Mouse (Mus musculus): ENCODE measurements around the gene Sun2. TPM values are rescaled to one million over a fixed set of nuclear protein-coding genes. Genes with fewer than 3 reads are reported as not detected.

Sun2 gene
- polyA plus RNA-seq, 1 experiment from 2014 or later = 8.6 TPM

GRCm38 (mm10) chr15:79740739-79741138 lies 1.6 kb downstream of the Sun2 start:
- Histone ChIP-seq H3K27ac (ENCODE audit: low read depth) (no peak overlapping the region), H3K4me3 (ENCODE audit: low read depth, low read length) (peak overlapping the region; percentile 98), H3K9me3 (ENCODE audit: low read depth, low read length) (no peaks in the 10 kb centered on the region), H3K27me3 (ENCODE audit: insufficient read depth, low read length) (no peaks in the 10 kb centered on the region), H3K4me2 (peak overlapping the region; percentile 75), H3K4me1 (ENCODE audit: insufficient read depth) (peaks cover 11% of the 10 kb centered on the region), H3K9ac (peak overlapping the region; percentile 90; the same call in 1 of the 2 replicates), H3K36me3 (ENCODE audit: insufficient read depth) (peaks cover 37% of the 10 kb centered on the region)
- no peak for ATAC-seq (ENCODE audit: insufficient read depth)
- WGBS = 53% methylated on average over 3 of the region's 3 CpGs
- no peak for TF ChIP-seq CTCF (IDR thresholded peaks at IDR 0.05; ENCODE audit: low read depth)
- DNase-seq = no peak

- Histone ChIP-seq H3K4me2 (no peak overlapping the region), H3K4me3 (ENCODE audit: low read depth, low read length) (no peak overlapping the region), H3K9me3 (ENCODE audit: low read depth, low read length) (no peaks in the 10 kb centered on the region), H3K27me3 (ENCODE audit: insufficient read depth, low read length) (no peaks in the 10 kb centered on the region), H3K36me3 (ENCODE audit: insufficient read depth) (peaks cover 82% of the 10 kb centered on the region), H3K27ac (ENCODE audit: low read depth) (no peak overlapping the region), H3K9ac (no peak overlapping the region), H3K4me1 (ENCODE audit: insufficient read depth) (no peaks in the 10 kb centered on the region)
- DNase-seq (no peak), ATAC-seq (ENCODE audit: insufficient read depth) (no peak)
- 79% methylated on average over 8 of the region's 8 CpGs for WGBS
- TF ChIP-seq CTCF (IDR thresholded peaks at IDR 0.05; ENCODE audit: low read depth) = no peak
Measured at GRCm38 (mm10) chr15:79734311-79734710, 8.0 kb downstream of the Sun2 start.

GRCm38 (mm10) chr15:79733640-79734039 lies 8.7 kb downstream of the Sun2 start:
- H3K9me3 ChIP-seq (ENCODE audit: low read depth, low read length) = no peaks in the 10 kb centered on the region
- no peak overlapping the region for H3K4me2 ChIP-seq
- peaks cover 82% of the 10 kb centered on the region for H3K36me3 ChIP-seq (ENCODE audit: insufficient read depth)
- H3K4me1 ChIP-seq (ENCODE audit: insufficient read depth) = no peaks in the 10 kb centered on the region
- 68% methylated on average over 4 of the region's 4 CpGs for WGBS
- H3K4me3 ChIP-seq (ENCODE audit: low read depth, low read length) = no peak overlapping the region
- no peak for ATAC-seq (ENCODE audit: insufficient read depth)
- no peak overlapping the region for H3K9ac ChIP-seq
- H3K27ac ChIP-seq (ENCODE audit: low read depth) = no peak overlapping the region
- H3K27me3 ChIP-seq (ENCODE audit: insufficient read depth, low read length) = no peaks in the 10 kb centered on the region
- no peak for TF ChIP-seq CTCF (IDR thresholded peaks at IDR 0.05; ENCODE audit: low read depth)
- DNase-seq = no peak

- ATAC-seq (ENCODE audit: insufficient read depth) (no peak), DNase-seq (no peak)
- Histone ChIP-seq H3K9ac (no peak overlapping the region), H3K27ac (ENCODE audit: low read depth) (no peak overlapping the region), H3K27me3 (ENCODE audit: insufficient read depth, low read length) (no peaks in the 10 kb centered on the region), H3K4me1 (ENCODE audit: insufficient read depth) (no peaks in the 10 kb centered on the region), H3K9me3 (ENCODE audit: low read depth, low read length) (no peaks in the 10 kb centered on the region), H3K36me3 (ENCODE audit: insufficient read depth) (peaks cover 82% of the 10 kb centered on the region), H3K4me3 (ENCODE audit: low read depth, low read length) (no peak overlapping the region), H3K4me2 (no peak overlapping the region)
- TF ChIP-seq CTCF (IDR thresholded peaks at IDR 0.05; ENCODE audit: low read depth) = no peak
- WGBS = 98% methylated on average over 8 of the region's 8 CpGs
Measured at GRCm38 (mm10) chr15:79733192-79733591, 9.1 kb downstream of the Sun2 start.

GRCm38 (mm10) chr15:79731554-79731953 lies 10.8 kb downstream of the Sun2 start:
- Histone ChIP-seq H3K36me3 (ENCODE audit: insufficient read depth) (peaks cover 82% of the 10 kb centered on the region), H3K4me1 (ENCODE audit: insufficient read depth) (no peaks in the 10 kb centered on the region), H3K4me2 (no peak overlapping the region), H3K27ac (ENCODE audit: low read depth) (no peak overlapping the region), H3K27me3 (ENCODE audit: insufficient read depth, low read length) (no peaks in the 10 kb centered on the region), H3K9me3 (ENCODE audit: low read depth, low read length) (no peaks in the 10 kb centered on the region), H3K9ac (no peak overlapping the region), H3K4me3 (ENCODE audit: low read depth, low read length) (no peak overlapping the region)
- no peak for DNase-seq
- no peak for ATAC-seq (ENCODE audit: insufficient read depth)
- no peak for TF ChIP-seq CTCF (IDR thresholded peaks at IDR 0.05; ENCODE audit: low read depth)
- WGBS = 84% methylated on average over 7 of the region's 7 CpGs

GRCm38 (mm10) chr15:79728731-79729388 lies 13.5 kb downstream of the Sun2 start:
- H3K9ac ChIP-seq = no peak overlapping the region
- peaks cover 86% of the 10 kb centered on the region for H3K36me3 ChIP-seq (ENCODE audit: insufficient read depth)
- H3K4me1 ChIP-seq (ENCODE audit: insufficient read depth) = no peaks in the 10 kb centered on the region
- H3K27ac ChIP-seq (ENCODE audit: low read depth) = no peak overlapping the region
- no peaks in the 10 kb centered on the region for H3K27me3 ChIP-seq (ENCODE audit: insufficient read depth, low read length)
- ATAC-seq (ENCODE audit: insufficient read depth) (no peak), DNase-seq (no peak)
- H3K4me3 ChIP-seq (ENCODE audit: low read depth, low read length) = no peak overlapping the region
- 68% methylated on average over 10 of the region's 10 CpGs for WGBS
- no peaks in the 10 kb centered on the region for H3K9me3 ChIP-seq (ENCODE audit: low read depth, low read length)
- no peak for TF ChIP-seq CTCF (IDR thresholded peaks at IDR 0.05; ENCODE audit: low read depth)
- no peak overlapping the region for H3K4me2 ChIP-seq

- H3K36me3 ChIP-seq (ENCODE audit: insufficient read depth) = peaks cover 85% of the 10 kb centered on the region
- no peaks in the 10 kb centered on the region for H3K9me3 ChIP-seq (ENCODE audit: low read depth, low read length)
- no peak overlapping the region for H3K4me3 ChIP-seq (ENCODE audit: low read depth, low read length)
- H3K9ac ChIP-seq = no peak overlapping the region
- H3K4me2 ChIP-seq = no peak overlapping the region
- no peak overlapping the region for H3K27ac ChIP-seq (ENCODE audit: low read depth)
- whole genome bisulfite sequencing = 65% methylated on average over 5 of the region's 5 CpGs
- H3K4me1 ChIP-seq (ENCODE audit: insufficient read depth) = no peaks in the 10 kb centered on the region
- ATAC-seq (ENCODE audit: insufficient read depth) (no peak), DNase-seq (no peak)
- TF ChIP-seq CTCF (IDR thresholded peaks at IDR 0.05; ENCODE audit: low read depth) = no peak
- H3K27me3 ChIP-seq (ENCODE audit: insufficient read depth, low read length) = no peaks in the 10 kb centered on the region
Measured at GRCm38 (mm10) chr15:79728311-79728710, 14.0 kb downstream of the Sun2 start.
